Mouse (Mus musculus) E14TG2a.4 (cell line): Measurements from ENCODE around the gene Mcoln3.

ENCODE experiments used
- H3K27me3 ChIP-seq: 2 replicates; pipeline ENCODE4 v1.6.1; 2014; ENCODE audit warnings: low read length, control low read depth; ENCODE audit not compliant: insufficient read depth
- H3K36me3 ChIP-seq: 2 replicates; pipeline ENCODE4 v1.6.1; 2014; ENCODE audit warnings: low read length, control low read depth; ENCODE audit not compliant: insufficient read depth
- H3K4me1 ChIP-seq: replicated peaks from 2 replicates; pipeline ENCODE4 v1.6.1; 2014; ENCODE audit warnings: low read depth, low read length, control low read depth
- H3K4me3 ChIP-seq: replicated peaks from 2 replicates; pipeline ENCODE4 v1.5.1; 2014; ENCODE audit warnings: mild to moderate bottlenecking, low read length
- H3K9me3 ChIP-seq: 2 replicates; pipeline ENCODE4 v1.6.1; 2014; ENCODE audit warnings: low read length, control low read depth
- CTCF ChIP-seq: conservative IDR thresholded peaks from 2 replicates; pipeline ENCODE4 v1.5.1; 2014; ENCODE audit warnings: low read length
- NANOG ChIP-seq: IDR thresholded peaks from 2 replicates; pipeline ENCODE4 v1.6.1; 2014; ENCODE audit warnings: borderline replicate concordance, low read length, mixed read lengths
- POU5F1 ChIP-seq: IDR thresholded peaks from 2 replicates; pipeline ENCODE4 v1.6.1; 2014; ENCODE audit warnings: low read length, borderline replicate concordance

Mcoln3 gene

GRCm38 (mm10) chr3:146184992-146185657, 67.9 kb downstream of the Mcoln3 start:
- Histone ChIP-seq H3K9me3 (no peaks in the 10 kb centered on the region), H3K36me3 (no peaks in the 10 kb centered on the region), H3K4me3 (no peak overlapping the region), H3K4me1 (peaks cover 13% of the 10 kb centered on the region), H3K27me3 (peaks cover 16% of the 10 kb centered on the region; the same call in 1 of the 2 replicates)
- TF ChIP-seq POU5F1 (no peak), NANOG (no peak), CTCF (peak; percentile 95)

- Histone ChIP-seq H3K4me3 (no peak overlapping the region), H3K4me1 (peaks cover 6% of the 10 kb centered on the region), H3K36me3 (no peaks in the 10 kb centered on the region), H3K27me3 (peaks cover 16% of the 10 kb centered on the region; the same call in 1 of the 2 replicates), H3K9me3 (no peaks in the 10 kb centered on the region)
- TF ChIP-seq POU5F1 (no peak), CTCF (no peak), NANOG (no peak)
Measured at GRCm38 (mm10) chr3:146186033-146186432, 68.8 kb downstream of the Mcoln3 start.

- Histone ChIP-seq H3K4me1 (peaks cover 6% of the 10 kb centered on the region), H3K9me3 (no peaks in the 10 kb centered on the region), H3K27me3 (peaks cover 15% of the 10 kb centered on the region), H3K36me3 (no peaks in the 10 kb centered on the region), H3K4me3 (no peak overlapping the region)
- TF ChIP-seq NANOG (no peak), CTCF (no peak), POU5F1 (no peak)
Measured at GRCm38 (mm10) chr3:146189933-146190332, 72.7 kb downstream of the Mcoln3 start.
